Mouse (Mus musculus) induced T-regulatory cell, adult 2 months (primary cell): Measurements from ENCODE around the gene Babam1.
"Not testable (repeated sequence)": the region's sequence is repeated elsewhere in the genome, so short reads cannot be mapped to it uniquely, and the experiment has no call there.

Source experiments
- DNase-seq: peaks from one replicate; pipeline ENCODE4 v3.0.0-alpha.2; 2012; ENCODE audit warnings: low read depth

The Babam1 gene

GRCm38 (mm10) chr8:71406099-71407015, 9.7 kb downstream of the Babam1 start:
- DNase-seq = peak; percentile 76

- no peak for DNase-seq
Observed at GRCm38 (mm10) chr8:71407441-71407840, 10.8 kb downstream of the Babam1 start.

GRCm38 (mm10) chr8:71408231-71408630, 11.6 kb downstream of the Babam1 start:
- DNase-seq = no peak

GRCm38 (mm10) chr8:71411535-71412273, 15.0 kb downstream of the Babam1 start:
- peak; percentile 78 for DNase-seq

- no peak for DNase-seq
Observed at GRCm38 (mm10) chr8:71422121-71422520, 25.5 kb downstream of the Babam1 start.

GRCm38 (mm10) chr8:71432935-71433334, 36.3 kb downstream of the Babam1 start:
- not testable (repeated sequence) for DNase-seq

- no peak for DNase-seq
Observed at GRCm38 (mm10) chr8:71437041-71437440, 40.4 kb downstream of the Babam1 start.

- peak; percentile 88 for DNase-seq
Observed at GRCm38 (mm10) chr8:71441404-71441803, 44.7 kb downstream of the Babam1 start.

GRCm38 (mm10) chr8:71445096-71445495, 48.4 kb downstream of the Babam1 start:
- no peak for DNase-seq

- DNase-seq = no peak
Observed at GRCm38 (mm10) chr8:71451337-71451736, 54.7 kb downstream of the Babam1 start.

GRCm38 (mm10) chr8:71451777-71452176, 55.1 kb downstream of the Babam1 start:
- no peak for DNase-seq

- DNase-seq = no peak
Observed at GRCm38 (mm10) chr8:71452669-71453068, 56.0 kb downstream of the Babam1 start.
